Mouse (Mus musculus) kidney, postnatal 36 days (tissue): ENCODE measurements at regions not wholly inside any gene's neighbourhood (a gene's known extent, or its start where the extent isn't known, plus 50 kb on each side); places are given as distances from the start of the nearest gene placed in this dataset.

Experiments
- DNase-seq, 2 experiments: peaks; one replicate each; pipeline ENCODE4 v3.0.0; 2021 to 2022; ENCODE audit warnings: mixed read lengths in 2 of 2

DNA sequence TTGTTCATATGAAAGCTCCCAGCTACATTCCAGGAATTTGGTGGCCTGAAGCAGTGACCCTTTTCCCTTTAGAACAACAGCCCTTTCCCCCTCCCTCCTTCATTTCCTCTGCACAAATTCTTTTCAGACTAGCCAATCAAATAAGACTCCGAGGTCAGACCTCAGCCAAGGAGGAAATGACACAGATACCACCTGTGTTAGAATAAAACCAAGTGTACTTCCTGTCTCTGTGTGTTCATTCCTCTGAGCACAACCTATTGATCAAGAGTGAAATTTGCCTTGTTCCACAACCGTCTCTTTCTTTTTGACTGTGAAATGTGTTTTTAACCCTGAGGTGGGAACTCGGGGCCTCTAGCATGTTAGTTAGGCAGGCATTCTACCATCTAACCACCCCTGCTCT is 120.2 kb downstream of the Tmsb4x start:
- peak in 1 of 2 experiments; percentile 29 for DNase-seq

DNA sequence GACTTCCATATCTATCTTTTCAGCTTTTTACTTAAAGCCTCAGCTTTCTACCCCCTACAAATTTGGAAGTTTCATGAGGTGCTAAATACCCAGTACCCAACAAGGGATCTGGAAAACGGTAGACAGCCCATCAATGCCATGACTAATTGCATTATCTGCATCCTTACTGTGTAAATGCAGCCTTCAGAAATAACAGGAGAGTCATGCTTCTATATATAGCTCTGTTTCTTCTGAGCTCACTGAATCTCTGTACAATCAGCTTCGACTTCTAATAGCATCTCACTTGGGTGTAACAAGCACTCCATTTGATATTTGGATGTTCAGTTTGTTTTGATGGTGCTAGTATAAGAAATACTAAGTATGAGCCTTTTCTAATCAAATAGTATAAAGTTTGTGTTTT is 120.7 kb downstream of the Tmsb4x start:
- DNase-seq: no peak

DNA sequence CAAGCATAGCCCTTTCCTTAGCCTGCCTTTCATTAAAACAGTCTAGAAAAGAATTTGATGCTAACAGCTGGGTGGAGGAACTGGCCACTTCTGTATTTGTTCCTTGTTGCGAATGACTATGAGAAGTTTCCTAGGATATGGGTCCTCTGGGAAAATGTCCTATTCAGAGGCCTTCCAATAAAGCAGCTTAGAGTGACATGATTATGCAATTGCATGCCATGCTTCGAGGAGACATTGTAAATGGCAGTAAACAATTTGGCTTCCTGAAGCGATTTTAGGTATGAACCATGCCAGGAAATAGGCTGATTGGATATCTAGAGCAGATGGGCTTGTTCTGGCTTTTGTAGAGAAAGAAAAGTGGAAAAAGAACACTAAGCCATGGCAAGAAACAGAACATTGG is 128.3 kb downstream of the Tmsb4x start:
- DNase-seq: no peak

DNA sequence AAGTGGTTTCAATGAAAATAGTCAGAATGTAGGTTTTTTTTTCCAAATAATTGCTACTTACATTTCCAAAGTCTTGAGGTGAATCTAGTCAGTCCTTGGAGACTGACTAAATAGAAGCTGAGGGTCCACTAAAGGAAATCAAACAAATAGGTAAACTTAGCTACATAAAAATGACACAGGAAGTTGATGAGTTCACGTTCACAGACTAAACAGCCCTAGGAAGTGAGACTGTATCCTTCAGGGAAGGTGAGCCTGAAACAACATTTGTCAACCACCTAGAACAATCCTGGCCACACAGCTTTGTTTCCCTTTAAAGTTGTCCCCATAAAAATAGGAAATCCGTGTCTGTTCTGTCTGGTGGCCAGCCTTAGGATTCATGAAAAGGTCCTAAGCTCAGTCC is 140.0 kb downstream of the Tmsb4x start:
- DNase-seq: no peak

DNA sequence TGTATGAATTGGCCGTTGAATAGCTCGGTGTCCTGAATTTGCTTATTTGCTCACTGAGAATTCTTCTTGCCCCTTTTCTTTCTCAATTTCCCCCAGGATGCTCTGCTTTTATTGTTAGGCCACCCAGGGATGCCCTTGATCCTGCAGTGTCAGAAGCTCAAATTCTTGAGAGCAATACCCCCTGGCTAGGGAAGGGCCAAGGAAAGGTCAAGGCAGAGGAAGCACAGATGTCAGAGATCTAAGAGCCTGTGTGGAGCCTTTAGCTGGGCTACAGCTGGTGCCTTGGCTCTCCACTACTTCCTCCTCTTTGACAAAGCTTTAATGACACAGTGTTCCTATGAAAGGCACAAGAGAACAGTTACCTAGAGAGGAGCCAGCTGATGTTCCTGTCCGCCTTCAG is 141.2 kb downstream of the Tmsb4x start:
- peak; percentile 12 to 23 for DNase-seq

DNA sequence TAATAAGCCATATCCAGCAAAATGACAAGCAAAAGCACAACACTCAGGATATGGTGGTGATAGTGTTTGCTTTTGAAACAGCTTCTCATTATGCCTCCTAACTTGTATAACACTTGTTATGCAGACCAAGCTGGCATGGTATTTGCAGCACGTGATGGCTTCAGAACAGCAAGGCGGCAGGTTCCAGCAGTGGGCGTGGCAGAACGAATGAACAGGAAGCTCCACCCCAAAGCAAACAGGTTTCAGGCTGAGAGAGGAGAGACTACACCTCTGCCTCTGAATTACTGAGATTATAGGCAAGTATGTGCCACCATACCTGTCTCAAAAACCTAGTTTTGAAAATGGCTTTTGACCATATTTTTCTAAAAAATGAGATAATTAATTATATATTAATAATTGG is 145.2 kb downstream of the Tmsb4x start:
- peak in 1 of 2 experiments; percentile 15 for DNase-seq

DNA sequence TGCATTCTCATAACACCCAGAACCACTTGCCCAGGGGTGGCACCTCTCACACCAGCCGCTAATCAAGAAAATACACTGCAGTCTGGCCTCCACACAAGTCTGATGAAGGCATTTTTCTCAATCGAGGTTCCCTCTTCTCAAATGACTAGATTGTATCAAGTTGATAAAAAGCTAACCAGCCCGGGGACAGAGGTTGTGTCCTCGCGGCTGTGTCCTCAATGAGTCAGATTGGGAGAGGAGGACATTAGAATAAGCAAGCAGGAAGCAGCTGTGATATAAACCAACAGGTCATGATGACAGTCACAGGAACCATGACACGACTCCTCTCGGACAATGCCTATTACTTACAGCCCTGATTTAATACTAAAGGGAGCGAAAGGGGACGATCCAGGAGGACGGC is 156.7 kb downstream of the Tmsb4x start:
- no peak for DNase-seq

DNA sequence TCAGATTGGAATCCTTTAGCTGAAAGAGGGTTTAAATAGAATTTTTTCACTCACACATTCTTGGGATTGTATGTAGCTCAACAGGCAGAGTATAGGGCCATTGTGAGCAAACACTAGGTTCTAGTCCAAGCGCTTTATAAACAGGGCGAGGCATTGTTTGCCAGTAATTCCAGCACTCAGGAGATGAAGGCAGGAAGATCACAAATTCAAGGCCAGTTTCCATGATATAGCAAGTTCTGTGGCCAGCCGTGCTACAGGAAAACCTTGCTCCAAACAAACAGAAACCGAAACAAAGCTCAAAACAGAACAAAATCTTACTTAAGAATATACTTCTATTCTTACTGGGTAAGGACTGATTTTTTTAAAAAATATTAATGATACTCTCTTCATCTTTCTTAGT is 159.0 kb downstream of the Tmsb4x start:
- peak in 1 of 2 experiments; percentile 5 for DNase-seq

DNA sequence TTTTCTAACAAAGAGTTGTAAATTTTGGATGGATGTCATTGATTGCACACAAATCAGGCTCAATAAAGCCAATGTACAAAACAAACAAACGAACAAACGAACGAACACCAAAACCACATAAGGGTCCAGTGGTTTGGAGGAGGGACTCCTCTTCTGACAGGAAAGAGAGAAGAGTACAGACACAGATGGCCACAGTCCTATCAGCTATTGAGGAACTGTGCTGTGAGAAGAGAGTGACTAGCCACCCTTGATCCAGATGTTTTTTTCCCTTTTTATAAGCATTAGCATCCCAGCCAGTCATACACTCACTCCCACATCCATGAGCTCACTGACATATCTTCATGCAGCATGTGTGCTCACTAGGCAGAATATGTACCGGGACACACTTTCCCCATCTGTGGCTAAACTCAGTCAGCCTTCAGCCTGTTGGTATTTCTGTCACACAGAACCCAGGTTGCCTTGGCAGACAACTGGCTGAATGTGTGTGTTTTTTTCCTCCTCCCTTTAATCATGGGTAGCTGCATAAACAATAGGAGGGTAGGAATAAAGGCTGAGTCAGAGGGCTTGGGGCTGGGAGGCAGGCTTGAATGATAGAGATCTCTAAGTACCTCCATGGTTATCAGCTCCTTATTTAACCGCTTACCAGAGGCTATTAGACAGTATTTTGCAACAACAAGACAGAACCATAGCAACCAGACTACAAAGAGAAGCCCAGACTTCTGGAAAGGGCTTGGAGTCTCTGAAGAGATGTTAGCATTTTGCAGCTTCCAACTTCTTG is 159.7 kb downstream of the Tmsb4x start:
- DNase-seq: no peak

DNA sequence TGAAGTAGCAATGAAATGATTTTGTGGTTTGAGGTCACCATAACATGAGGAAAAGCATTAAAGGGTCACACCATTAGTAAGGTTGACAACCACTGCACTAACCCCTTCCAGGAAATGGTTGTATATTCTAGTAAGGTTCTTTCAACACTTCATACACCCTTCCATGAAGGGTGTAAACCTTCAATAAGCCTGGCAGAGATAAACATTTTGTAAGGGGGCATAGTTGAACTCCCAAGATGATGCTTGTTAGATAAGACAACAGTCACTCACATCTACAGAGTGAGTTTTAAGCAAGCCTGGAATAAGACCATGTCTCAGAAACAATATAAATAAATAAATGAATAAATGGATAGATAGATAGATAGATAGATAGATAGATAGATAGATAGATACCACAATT is 171.1 kb downstream of the Tmsb4x start:
- no peak for DNase-seq

DNA sequence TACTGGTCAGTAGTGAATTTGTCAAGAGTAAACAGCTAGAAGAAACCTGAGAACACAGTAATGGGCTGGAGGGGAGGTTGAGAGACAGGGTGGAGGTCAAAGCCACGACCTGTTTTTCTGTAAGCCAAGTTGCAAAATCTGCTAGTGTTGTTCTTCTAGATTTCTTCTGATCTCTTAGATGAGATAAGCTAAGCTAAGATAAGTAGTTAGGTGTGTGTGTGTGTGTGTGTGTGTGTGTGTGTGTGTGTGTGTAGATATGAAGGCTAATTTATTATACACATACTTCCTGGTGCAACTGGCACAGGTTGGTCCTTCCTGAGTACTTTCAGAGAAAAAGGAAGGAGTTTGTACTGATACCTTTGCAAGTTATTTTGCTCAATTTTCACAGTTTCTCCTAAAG is 172.8 kb downstream of the Tmsb4x start:
- no peak for DNase-seq

DNA sequence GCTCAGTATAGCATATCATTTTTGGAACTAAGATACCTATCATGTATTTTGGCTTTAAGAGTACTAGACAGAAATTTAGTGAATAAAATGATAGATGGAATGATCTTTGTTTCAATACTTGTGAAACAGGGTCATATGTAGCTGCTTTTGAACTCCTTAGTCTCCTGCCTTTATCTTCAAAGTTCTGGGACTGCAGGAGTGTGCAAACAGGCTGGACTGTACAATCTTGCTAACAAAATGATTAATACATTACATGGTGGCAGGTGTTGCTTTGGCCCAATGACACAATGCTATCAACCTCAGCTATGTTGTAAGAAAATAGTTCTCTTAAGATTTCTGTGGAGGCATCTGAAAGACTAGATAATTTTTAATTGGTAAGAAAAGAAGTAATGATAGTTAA is 173.5 kb downstream of the Tmsb4x start:
- DNase-seq: no peak

DNA sequence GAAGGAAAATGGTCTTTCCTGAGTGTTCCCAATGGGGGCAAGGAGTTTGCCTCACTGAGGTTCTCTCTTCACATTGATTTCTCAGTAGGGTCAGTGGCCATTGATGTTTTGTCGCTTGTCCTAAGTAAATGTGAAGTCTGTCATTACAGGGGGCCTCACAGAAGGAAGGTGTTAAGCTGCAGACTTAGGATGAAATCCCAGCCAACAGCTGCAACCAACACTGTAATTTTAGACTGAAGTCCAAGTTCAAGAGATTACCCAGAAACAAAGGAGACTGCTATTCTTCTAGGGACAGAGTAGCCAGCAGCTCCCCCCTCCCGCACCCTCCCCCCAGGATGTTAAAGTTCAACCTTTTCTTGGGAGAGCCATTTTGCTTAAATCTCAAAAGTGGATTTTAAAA is 176.0 kb downstream of the Tmsb4x start:
- no peak for DNase-seq

DNA sequence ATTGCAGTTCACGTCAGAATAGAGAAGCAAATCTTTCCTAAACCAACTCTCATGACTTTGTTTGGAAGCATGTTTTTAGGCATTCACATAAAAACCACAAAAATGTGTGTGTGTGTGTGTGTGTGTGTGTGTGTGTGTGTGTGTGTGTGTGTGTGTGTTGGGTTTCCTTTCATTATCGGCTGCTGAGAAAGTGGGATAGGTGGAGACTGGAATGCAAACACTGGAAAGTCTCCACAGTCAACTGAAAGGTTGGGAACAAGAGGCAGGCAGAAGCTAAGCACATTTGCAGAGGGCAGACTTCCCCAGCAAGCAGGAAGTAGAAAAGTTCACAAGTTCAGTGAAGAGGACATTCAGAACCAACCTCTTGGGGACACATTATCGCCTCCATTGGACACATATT is 176.5 kb downstream of the Tmsb4x start:
- peak; percentile 23 to 52 for DNase-seq

DNA sequence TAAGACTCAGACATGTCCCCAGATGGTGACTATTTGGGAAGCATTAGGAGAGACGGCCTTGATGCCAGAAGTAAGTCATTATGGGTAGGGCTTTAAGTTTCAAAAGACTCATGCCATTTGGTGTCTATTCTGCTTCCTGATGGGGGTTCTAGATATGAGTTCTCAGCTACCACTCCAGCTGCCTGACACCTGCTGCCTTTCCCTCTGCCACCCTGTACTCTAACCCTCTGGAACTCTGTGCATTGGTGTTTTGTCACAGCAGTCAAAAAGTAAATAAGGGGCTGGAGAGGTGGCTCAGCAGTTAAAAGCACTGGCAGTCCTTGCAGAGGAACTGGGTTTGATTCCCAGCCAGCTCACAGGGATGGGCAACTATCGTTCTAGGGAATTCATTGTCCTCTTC is 177.6 kb downstream of the Tmsb4x start:
- no peak for DNase-seq

DNA sequence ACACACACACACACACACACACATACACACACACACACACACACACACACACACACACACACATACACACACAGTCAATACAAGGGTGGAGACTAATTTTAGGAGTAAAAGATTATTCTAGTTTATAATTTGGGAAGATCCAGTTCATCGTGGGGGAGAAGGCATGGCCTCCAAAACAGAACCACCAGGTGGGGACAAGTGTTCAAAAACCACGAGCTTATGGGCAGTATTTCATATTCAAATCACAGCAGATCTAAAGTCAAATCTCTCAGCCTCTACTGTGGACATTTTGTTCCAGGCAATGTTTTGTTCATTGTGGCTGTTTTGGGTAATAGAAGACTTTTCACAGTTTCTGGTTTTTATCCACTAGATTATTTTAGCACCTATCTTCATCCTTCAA is 193.5 kb downstream of the Tmsb4x start:
- no peak for DNase-seq

DNA sequence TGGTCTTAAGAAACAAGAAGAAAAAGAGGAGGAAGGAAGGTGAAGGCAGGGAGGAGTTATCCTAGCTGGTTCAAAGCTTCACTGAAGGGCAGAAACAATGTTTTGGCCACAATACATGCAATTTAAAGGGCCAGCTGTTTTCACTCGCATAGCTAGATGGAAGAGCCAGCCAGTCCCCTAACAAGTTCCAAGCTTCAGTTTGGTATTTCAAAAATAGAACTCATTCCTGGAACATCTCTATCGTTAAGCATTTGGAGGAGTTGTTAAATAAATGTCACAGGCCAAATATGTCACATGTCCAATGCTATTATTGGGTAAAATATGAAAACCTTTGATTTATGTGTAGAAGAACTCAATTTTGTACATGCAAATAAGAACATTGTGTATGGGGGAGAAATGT is 194.8 kb downstream of the Tmsb4x start:
- no peak for DNase-seq

DNA sequence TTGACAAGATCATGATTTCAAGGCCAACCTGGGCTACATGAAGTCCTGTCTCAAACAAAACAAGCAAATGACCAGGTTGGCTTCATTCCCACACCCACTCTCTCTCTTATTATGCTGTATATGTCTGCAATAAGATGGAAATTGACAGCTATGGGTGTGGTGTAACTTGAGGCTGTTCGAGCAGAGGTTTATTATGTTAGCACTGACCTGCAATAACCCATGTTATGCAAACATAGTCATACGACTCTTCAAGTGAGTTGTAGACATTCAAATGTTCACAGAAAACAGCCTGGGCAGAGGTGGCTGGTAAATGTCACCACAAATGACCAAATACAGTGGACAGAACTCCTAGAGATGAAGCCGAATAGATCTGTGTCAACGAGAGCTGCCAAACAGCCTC is 196.2 kb downstream of the Tmsb4x start:
- no peak for DNase-seq

DNA sequence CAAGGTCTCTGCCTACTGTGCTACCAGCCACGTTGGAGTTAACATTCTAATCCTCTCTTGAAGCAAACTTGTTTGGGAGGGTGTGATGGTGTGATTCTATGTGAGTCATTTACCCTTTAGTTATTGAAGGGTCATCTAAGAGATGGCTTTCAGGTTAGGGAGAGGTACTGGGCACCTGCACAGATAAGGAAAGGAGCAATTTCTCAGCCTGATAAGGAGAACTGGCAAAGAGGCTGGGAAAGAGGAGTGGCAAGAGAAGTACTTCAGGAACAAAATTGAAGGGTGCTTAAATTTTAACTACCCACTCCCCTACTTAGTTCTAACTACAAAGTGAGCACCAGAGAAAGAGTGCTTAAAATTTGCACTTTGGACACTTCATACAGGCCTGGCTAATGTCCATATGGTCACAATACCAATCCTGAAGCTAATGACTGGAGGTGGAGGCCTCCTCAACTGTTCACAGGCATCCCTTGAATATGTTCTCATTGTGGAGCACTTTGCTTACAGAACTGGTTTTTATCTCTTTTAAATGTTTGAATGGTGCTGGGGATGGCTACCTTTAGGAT is 197.1 kb downstream of the Tmsb4x start:
- no peak for DNase-seq

DNA sequence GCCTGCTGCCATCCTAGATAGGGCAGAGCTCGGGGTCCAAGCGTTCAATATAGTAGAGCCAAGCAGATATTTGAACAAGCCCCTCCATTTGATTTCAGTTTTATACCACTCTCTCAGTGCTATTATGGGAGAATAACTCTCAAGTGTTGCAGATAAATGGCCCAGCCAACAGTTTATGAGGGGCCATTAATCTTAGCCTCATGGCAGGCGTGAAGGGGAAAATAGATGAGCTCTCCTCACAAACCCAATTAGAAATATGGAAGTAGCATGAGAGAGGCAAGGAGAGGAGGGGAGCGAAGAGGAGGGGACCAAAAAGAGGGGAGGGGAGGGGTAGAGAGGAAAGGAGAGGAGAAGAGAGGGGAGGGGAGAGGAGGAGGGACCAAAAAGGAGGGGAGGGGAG is 213.3 kb downstream of the Tmsb4x start:
- DNase-seq: no peak

DNA sequence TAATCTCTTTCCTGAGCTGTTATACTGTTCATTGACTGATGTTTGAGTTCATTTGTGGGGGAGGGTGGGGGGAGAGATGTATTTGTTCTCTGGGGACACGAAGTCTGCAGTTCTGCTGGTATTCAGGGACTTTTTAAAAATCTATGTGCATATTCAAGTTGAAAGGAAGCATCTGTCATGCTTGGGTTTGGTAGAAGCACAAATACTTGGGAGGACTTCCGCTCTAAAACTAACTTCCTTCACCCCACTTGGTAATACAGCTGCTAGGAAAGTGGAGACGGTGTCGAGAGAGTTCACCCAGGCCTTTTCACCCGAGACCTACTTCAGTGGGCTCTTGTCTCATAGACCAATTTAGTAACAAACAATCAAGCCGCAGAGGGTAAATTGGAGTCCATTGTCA is 228.1 kb downstream of the Tmsb4x start:
- peak; percentile 3 to 6 for DNase-seq

DNA sequence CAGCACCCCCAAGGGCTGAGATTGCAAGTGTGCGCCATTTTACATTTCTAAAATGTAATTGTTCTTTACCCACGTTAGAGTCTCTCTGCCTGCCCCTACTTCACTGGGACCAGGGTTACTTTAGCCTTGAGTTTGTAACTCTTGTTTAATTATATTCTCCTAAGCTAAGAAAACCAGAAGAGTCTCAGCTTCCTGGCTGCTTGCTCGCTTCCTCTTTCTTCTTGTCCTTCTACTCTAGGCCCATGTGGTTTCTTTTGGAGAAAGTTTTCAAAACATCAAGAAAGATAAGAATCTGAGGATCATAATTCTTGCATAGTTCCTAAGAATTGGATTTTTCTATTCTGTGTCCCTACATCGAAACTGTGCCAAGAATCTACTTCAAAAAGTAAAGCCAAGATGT is 228.6 kb downstream of the Tmsb4x start:
- DNase-seq: no peak

DNA sequence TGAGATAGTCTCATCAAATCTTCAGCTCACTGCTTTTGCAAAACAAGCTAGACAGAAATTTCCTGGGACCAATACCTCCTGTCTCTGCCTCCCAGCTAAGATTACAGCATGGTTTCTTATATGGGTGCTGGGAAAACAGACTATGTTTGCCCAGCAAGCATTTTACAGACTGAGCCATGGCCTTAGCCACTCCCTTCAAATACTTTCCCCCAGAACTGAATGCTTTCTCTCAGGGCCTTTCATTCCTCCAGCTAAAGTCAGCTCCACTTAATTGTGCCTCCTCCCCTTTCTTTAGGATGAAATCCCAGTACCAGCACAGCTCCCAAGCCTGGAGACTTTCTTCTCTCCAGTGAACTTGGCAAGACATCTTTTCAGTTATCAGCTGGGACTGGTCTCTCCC is 232.1 kb downstream of the Tmsb4x start:
- no peak for DNase-seq

DNA sequence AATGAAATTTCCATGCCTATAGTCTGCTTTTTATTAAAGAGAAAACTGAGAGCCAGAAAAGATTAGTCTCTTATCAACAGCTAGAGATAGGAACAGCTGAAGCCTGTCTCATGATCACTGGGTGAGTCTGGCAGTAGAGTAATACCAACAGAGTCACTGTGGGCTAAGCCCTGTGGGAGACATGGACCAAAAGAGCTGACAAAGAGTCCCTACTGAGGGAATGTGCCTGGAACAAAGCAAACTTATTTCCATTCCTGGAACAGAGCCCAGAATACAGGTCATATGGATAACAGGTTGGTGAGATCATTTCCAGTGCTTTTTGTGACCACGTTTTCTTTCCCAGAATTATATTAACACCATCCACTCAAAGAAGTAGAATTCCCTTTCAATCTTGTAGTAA is 237.4 kb downstream of the Tmsb4x start:
- peak in 1 of 2 experiments; percentile 27 for DNase-seq
